Mouse (Mus musculus): ENCODE data around the gene Tmem120a. TPM values are rescaled to one million over a fixed set of nuclear protein-coding genes. Genes with fewer than 3 reads are reported as not detected.

Tmem120a gene
- polyA plus RNA-seq, 1 experiment from 2014 or later: 59.4 TPM

- no peak for DNase-seq (ENCODE audit: low spot score)
- Histone ChIP-seq H3K4me3 (ENCODE audit: low read depth, low read length) (no peak overlapping the region), H3K9me3 (ENCODE audit: control insufficient read depth, low read length) (no peaks in the 10 kb centered on the region), H3K9ac (ENCODE audit: low read length) (no peak overlapping the region), H3K4me2 (ENCODE audit: low read depth) (no peak overlapping the region), H3K27ac (ENCODE audit: low read depth, low read length) (no peak overlapping the region), H3K36me3 (ENCODE audit: control insufficient read depth, insufficient read depth, low read length) (no peaks in the 10 kb centered on the region; the same call in 1 of the 2 replicates), H3K4me1 (ENCODE audit: control insufficient read depth, insufficient read depth, low read length) (no peaks in the 10 kb centered on the region), H3K27me3 (ENCODE audit: control insufficient read depth, insufficient read depth, low read length) (no peaks in the 10 kb centered on the region)
- WGBS: 52% methylated on average over 1 of the region's 1 CpGs
- no peak for ATAC-seq (ENCODE audit: insufficient read depth, low FRiP score, low TSS enrichment)
These were observed 36.4 kb downstream of the Tmem120a start for GRCm38 (mm10) chr5:135707855-135708254.

DNA sequence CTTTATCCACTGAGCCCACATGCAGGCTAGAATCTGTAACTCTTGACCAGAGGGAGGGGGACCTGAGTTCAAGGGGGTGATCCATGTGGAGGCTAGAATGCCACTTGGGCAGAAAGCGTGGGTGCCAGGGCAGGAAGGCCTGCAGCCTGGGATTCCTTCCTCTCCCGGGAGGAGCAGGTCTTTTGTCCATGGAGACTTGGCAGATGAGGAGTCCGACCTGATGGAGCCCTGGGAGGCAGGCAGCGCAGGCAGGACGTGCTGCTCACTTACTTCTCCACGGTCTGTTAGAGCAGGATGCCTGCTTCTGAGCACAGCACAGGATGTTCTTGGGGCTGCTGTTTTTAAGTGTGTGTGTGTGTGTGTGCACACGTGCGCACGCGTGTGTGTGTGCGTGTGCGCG is 37.2 kb downstream of the Tmem120a start:
- Histone ChIP-seq H3K4me3 (ENCODE audit: low read depth, low read length) (no peak overlapping the region), H3K9ac (ENCODE audit: low read length) (no peak overlapping the region), H3K27me3 (ENCODE audit: control insufficient read depth, insufficient read depth, low read length) (no peaks in the 10 kb centered on the region), H3K4me2 (ENCODE audit: low read depth) (no peak overlapping the region), H3K36me3 (ENCODE audit: control insufficient read depth, insufficient read depth, low read length) (no peaks in the 10 kb centered on the region; the same call in 1 of the 2 replicates), H3K4me1 (ENCODE audit: control insufficient read depth, insufficient read depth, low read length) (no peaks in the 10 kb centered on the region), H3K9me3 (ENCODE audit: control insufficient read depth, low read length) (no peaks in the 10 kb centered on the region), H3K27ac (ENCODE audit: low read depth, low read length) (no peak overlapping the region)
- ATAC-seq (ENCODE audit: insufficient read depth, low FRiP score, low TSS enrichment): no peak
- 96% methylated on average over 13 of the region's 13 CpGs for WGBS
- no peak for DNase-seq (ENCODE audit: low spot score)

- no peaks in the 10 kb centered on the region for H3K9me3 ChIP-seq (ENCODE audit: control insufficient read depth, low read length)
- ATAC-seq (ENCODE audit: insufficient read depth, low FRiP score, low TSS enrichment): no peak
- H3K4me2 ChIP-seq (ENCODE audit: low read depth): no peak overlapping the region
- no peaks in the 10 kb centered on the region for H3K4me1 ChIP-seq (ENCODE audit: control insufficient read depth, insufficient read depth, low read length)
- H3K27me3 ChIP-seq (ENCODE audit: control insufficient read depth, insufficient read depth, low read length): no peaks in the 10 kb centered on the region
- H3K36me3 ChIP-seq (ENCODE audit: control insufficient read depth, insufficient read depth, low read length): no peaks in the 10 kb centered on the region; the same call in 1 of the 2 replicates
- DNase-seq (ENCODE audit: low spot score): no peak
- no peak overlapping the region for H3K27ac ChIP-seq (ENCODE audit: low read depth, low read length)
- H3K9ac ChIP-seq (ENCODE audit: low read length): no peak overlapping the region
- no peak overlapping the region for H3K4me3 ChIP-seq (ENCODE audit: low read depth, low read length)
- 94% methylated on average over 4 of the region's 4 CpGs for WGBS
These were observed 38.9 kb downstream of the Tmem120a start for GRCm38 (mm10) chr5:135705383-135705782.

DNA sequence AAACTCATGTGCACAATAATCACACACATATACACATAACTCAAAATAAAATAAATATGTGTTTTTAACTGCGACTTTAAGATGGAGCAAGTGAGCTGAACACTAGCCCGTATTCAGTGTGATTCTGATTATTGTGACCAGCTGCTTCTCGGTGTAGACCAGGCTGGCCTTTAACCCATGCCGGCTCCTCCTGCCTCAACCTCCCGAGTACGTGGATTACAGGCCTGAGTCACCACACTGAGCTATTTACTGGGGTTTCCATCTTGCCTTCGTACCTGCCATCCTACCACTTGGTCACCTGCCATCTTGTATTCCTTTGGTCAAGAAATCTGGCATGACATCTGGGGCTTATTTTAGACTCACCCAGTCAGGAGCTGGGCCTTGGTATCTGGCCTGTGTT is 40.8 kb downstream of the Tmem120a start:
- Histone ChIP-seq H3K9me3 (ENCODE audit: control insufficient read depth, low read length) (no peaks in the 10 kb centered on the region), H3K4me2 (ENCODE audit: low read depth) (no peak overlapping the region), H3K27ac (ENCODE audit: low read depth, low read length) (no peak overlapping the region), H3K4me3 (ENCODE audit: low read depth, low read length) (no peak overlapping the region), H3K27me3 (ENCODE audit: control insufficient read depth, insufficient read depth, low read length) (no peaks in the 10 kb centered on the region), H3K9ac (ENCODE audit: low read length) (no peak overlapping the region), H3K4me1 (ENCODE audit: control insufficient read depth, insufficient read depth, low read length) (no peaks in the 10 kb centered on the region), H3K36me3 (ENCODE audit: control insufficient read depth, insufficient read depth, low read length) (no peaks in the 10 kb centered on the region)
- DNase-seq (ENCODE audit: low spot score): no peak
- 94% methylated on average over 7 of the region's 7 CpGs for WGBS
- ATAC-seq (ENCODE audit: insufficient read depth, low FRiP score, low TSS enrichment): no peak

- no peak overlapping the region for H3K9ac ChIP-seq (ENCODE audit: low read length)
- H3K36me3 ChIP-seq (ENCODE audit: control insufficient read depth, insufficient read depth, low read length): no peaks in the 10 kb centered on the region; the same call in 1 of the 2 replicates
- H3K27me3 ChIP-seq (ENCODE audit: control insufficient read depth, insufficient read depth, low read length): no peaks in the 10 kb centered on the region
- no peaks in the 10 kb centered on the region for H3K9me3 ChIP-seq (ENCODE audit: control insufficient read depth, low read length)
- no peaks in the 10 kb centered on the region for H3K4me1 ChIP-seq (ENCODE audit: control insufficient read depth, insufficient read depth, low read length)
- WGBS: 77% methylated on average over 15 of the region's 15 CpGs
- H3K27ac ChIP-seq (ENCODE audit: low read depth, low read length): no peak overlapping the region
- no peak for DNase-seq (ENCODE audit: low spot score)
- no peak overlapping the region for H3K4me3 ChIP-seq (ENCODE audit: low read depth, low read length)
- ATAC-seq (ENCODE audit: insufficient read depth, low FRiP score, low TSS enrichment): no peak
- H3K4me2 ChIP-seq (ENCODE audit: low read depth): no peak overlapping the region
These were observed 41.5 kb downstream of the Tmem120a start for GRCm38 (mm10) chr5:135702682-135703192.

- Histone ChIP-seq H3K27me3 (ENCODE audit: control insufficient read depth, insufficient read depth, low read length) (no peaks in the 10 kb centered on the region), H3K4me1 (ENCODE audit: control insufficient read depth, insufficient read depth, low read length) (no peaks in the 10 kb centered on the region), H3K4me2 (ENCODE audit: low read depth) (no peak overlapping the region), H3K4me3 (ENCODE audit: low read depth, low read length) (no peak overlapping the region), H3K27ac (ENCODE audit: low read depth, low read length) (no peak overlapping the region), H3K9ac (ENCODE audit: low read length) (no peak overlapping the region), H3K36me3 (ENCODE audit: control insufficient read depth, insufficient read depth, low read length) (no peaks in the 10 kb centered on the region; the same call in 1 of the 2 replicates), H3K9me3 (ENCODE audit: control insufficient read depth, low read length) (no peaks in the 10 kb centered on the region)
- DNase-seq (ENCODE audit: low spot score): no peak
- WGBS: 86% methylated on average over 6 of the region's 6 CpGs
- ATAC-seq (ENCODE audit: insufficient read depth, low FRiP score, low TSS enrichment): no peak
These were observed 42.1 kb downstream of the Tmem120a start for GRCm38 (mm10) chr5:135702190-135702589.

GRCm38 (mm10) chr5:135701601-135702000 is 42.6 kb downstream of the Tmem120a start:
- Histone ChIP-seq H3K4me1 (ENCODE audit: control insufficient read depth, insufficient read depth, low read length) (no peaks in the 10 kb centered on the region), H3K4me2 (ENCODE audit: low read depth) (no peak overlapping the region), H3K36me3 (ENCODE audit: control insufficient read depth, insufficient read depth, low read length) (no peaks in the 10 kb centered on the region; the same call in 1 of the 2 replicates), H3K9me3 (ENCODE audit: control insufficient read depth, low read length) (no peaks in the 10 kb centered on the region), H3K9ac (ENCODE audit: low read length) (no peak overlapping the region), H3K4me3 (ENCODE audit: low read depth, low read length) (no peak overlapping the region), H3K27me3 (ENCODE audit: control insufficient read depth, insufficient read depth, low read length) (no peaks in the 10 kb centered on the region), H3K27ac (ENCODE audit: low read depth, low read length) (no peak overlapping the region)
- WGBS: 96% methylated on average over 4 of the region's 4 CpGs
- ATAC-seq (ENCODE audit: insufficient read depth, low FRiP score, low TSS enrichment) (no peak), DNase-seq (ENCODE audit: low spot score) (no peak)

DNA sequence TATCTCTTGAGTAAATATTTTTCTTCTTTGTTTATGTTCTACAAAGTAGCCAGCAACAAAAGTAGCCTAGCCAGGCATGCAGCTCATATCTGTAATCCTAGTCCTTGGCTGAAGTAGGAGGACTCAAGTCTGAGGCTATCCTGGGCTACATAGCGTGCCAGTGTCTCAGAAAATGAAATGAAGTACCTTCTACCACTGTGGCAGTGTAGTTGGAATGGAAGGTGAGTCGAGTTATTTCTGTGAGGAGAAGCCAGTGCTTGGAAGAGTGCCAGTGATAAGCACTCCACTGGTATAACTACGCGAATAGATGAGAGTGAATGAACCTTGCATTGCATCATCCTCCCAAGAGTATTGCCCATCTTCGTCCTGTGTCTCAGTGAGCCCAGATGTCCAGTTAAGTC is 46.5 kb downstream of the Tmem120a start:
- DNase-seq (ENCODE audit: low spot score) (no peak), ATAC-seq (ENCODE audit: insufficient read depth, low FRiP score, low TSS enrichment) (no peak)
- Histone ChIP-seq H3K27ac (ENCODE audit: low read depth, low read length) (no peak overlapping the region), H3K4me1 (ENCODE audit: control insufficient read depth, insufficient read depth, low read length) (no peaks in the 10 kb centered on the region), H3K9me3 (ENCODE audit: control insufficient read depth, low read length) (no peaks in the 10 kb centered on the region), H3K27me3 (ENCODE audit: control insufficient read depth, insufficient read depth, low read length) (no peaks in the 10 kb centered on the region), H3K9ac (ENCODE audit: low read length) (no peak overlapping the region), H3K4me3 (ENCODE audit: low read depth, low read length) (no peak overlapping the region), H3K4me2 (ENCODE audit: low read depth) (no peak overlapping the region), H3K36me3 (ENCODE audit: control insufficient read depth, insufficient read depth, low read length) (no peaks in the 10 kb centered on the region; the same call in 1 of the 2 replicates)
- 90% methylated on average over 5 of the region's 5 CpGs for WGBS

- 73% methylated on average over 7 of the region's 7 CpGs for WGBS
- H3K4me2 ChIP-seq (ENCODE audit: low read depth): no peak overlapping the region
- H3K9me3 ChIP-seq (ENCODE audit: control insufficient read depth, low read length): no peaks in the 10 kb centered on the region
- H3K27ac ChIP-seq (ENCODE audit: low read depth, low read length): no peak overlapping the region
- no peaks in the 10 kb centered on the region for H3K27me3 ChIP-seq (ENCODE audit: control insufficient read depth, insufficient read depth, low read length)
- H3K4me3 ChIP-seq (ENCODE audit: low read depth, low read length): no peak overlapping the region
- DNase-seq (ENCODE audit: low spot score) (no peak), ATAC-seq (ENCODE audit: insufficient read depth, low FRiP score, low TSS enrichment) (no peak)
- H3K9ac ChIP-seq (ENCODE audit: low read length): no peak overlapping the region
- H3K4me1 ChIP-seq (ENCODE audit: control insufficient read depth, insufficient read depth, low read length): peaks cover 2% of the 10 kb centered on the region; the same call in 1 of the 2 replicates
- no peaks in the 10 kb centered on the region; the same call in 1 of the 2 replicates for H3K36me3 ChIP-seq (ENCODE audit: control insufficient read depth, insufficient read depth, low read length)
These were observed 48.9 kb downstream of the Tmem120a start for GRCm38 (mm10) chr5:135695277-135695721.
